Mouse (Mus musculus) midbrain, embryonic 10.5 days (tissue): Measurements from ENCODE around the gene Birc6. TPM values are rescaled to one million over a fixed set of nuclear protein-coding genes. Genes with fewer than 3 reads are reported as not detected.
"Not testable (repeated sequence)": the region's sequence is repeated elsewhere in the genome, so short reads cannot be mapped to it uniquely, and the experiment has no call there.

ENCODE experiments used
- DNase-seq: peaks from one replicate; pipeline ENCODE4 v3.0.0-alpha.2; 2017; ENCODE audit warnings: low spot score
- H3K27ac ChIP-seq: fragments of 300-500 bp; sonication (generic); replicated peaks from 2 replicates; pipeline ENCODE4 v1.5.1; 2016; ENCODE audit warnings: mild to moderate bottlenecking
- H3K27me3 ChIP-seq: fragments of 300-500 bp; sonication (generic); 2 replicates; pipeline ENCODE4 v1.6.1; 2016; ENCODE audit warnings: low read depth, mild to moderate bottlenecking; ENCODE audit not compliant: poor library complexity, severe bottlenecking
- H3K36me3 ChIP-seq: fragments of 300-500 bp; sonication (generic); 2 replicates; pipeline ENCODE4 v1.6.1; 2016; ENCODE audit warnings: mild to moderate bottlenecking, moderate library complexity
- H3K4me1 ChIP-seq: fragments of 300-500 bp; sonication (generic); 2 replicates; pipeline ENCODE4 v1.6.1; 2016
- H3K4me3 ChIP-seq: fragments of 300-500 bp; sonication (generic); 2 replicates; pipeline ENCODE4 v1.5.1; 2016; ENCODE audit warnings: mild to moderate bottlenecking, moderate library complexity
- H3K9me3 ChIP-seq: fragments of 300-500 bp; sonication (generic); replicated peaks from 2 replicates; pipeline ENCODE4 v1.6.1; 2016; ENCODE audit warnings: mild to moderate bottlenecking
- WGBS: fragments of 180-500 bp; shearing (Covaris S2); methylation state at CpG from one replicate; pipeline ENCODE4 v1.1.7; 2016; 5-methylcytosine and 5-hydroxymethylcytosine counted together
- polyA plus RNA-seq: library from polyadenylated mRNA; unstranded; fragments of >200 nt; fragmentation: Nextera tagmentation; extraction: Ambion mirVana; gene quantifications from 2 replicates; pipeline ENCODE4 v1.2.1, GENCODE M21; 2016

Gene Birc6
- polyA plus RNA-seq, 1 experiment from 2014 or later, result 76.0 TPM

DNA sequence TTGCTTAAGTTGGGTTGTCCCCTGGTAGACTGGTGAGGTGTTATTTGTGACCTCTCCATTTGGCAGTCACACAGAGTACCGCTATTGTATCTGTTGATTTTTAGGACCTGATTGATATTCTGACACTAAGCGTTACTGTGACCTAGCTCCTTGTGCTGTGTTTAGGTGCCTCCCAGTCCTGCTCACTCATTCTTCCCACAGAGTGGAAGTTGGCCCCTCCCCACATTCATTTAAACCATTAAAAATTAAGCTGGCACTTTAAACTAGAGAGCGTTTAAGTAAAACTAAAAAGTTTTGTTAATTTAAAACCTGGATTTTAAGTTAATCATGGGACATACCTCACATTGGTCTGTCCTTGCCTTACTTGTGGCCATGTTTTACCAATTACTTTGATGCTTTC, 156.8 kb downstream of the Birc6 start:
- no peak for DNase-seq
- Histone ChIP-seq H3K4me3 (no peak overlapping the region), H3K36me3 (peaks cover 59% of the 10 kb centered on the region)

DNA sequence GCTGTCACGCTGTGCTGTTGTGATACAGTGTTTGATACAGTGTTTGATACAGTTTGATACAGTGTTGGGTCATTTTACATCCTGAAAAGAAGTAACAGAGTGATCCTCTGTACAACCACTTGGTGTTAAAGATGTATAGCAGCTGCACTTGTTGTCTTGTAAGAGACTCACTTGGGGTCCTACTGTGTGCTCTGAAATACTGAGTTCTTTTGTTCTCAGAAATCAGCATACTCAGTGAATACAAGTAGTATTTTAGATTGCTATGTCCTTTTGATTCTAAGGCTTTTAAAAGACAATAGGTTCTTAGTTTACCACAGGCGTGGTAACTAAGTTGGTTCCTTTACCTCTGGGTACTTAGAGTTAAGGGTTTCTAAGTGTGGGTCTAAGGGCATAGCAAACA, 160.5 kb downstream of the Birc6 start:
- Histone ChIP-seq H3K4me1 (no peaks in the 10 kb centered on the region), H3K27ac (no peak overlapping the region)

More for the DNA sequence above, 156.8 kb downstream of the Birc6 start:
- H3K9me3 ChIP-seq, result no peaks in the 10 kb centered on the region
- H3K4me1 ChIP-seq, result no peaks in the 10 kb centered on the region
- WGBS, result 93% methylated on average over 3 of the region's 3 CpGs
- H3K27ac ChIP-seq, result no peak overlapping the region
- no peaks in the 10 kb centered on the region for H3K27me3 ChIP-seq

DNA sequence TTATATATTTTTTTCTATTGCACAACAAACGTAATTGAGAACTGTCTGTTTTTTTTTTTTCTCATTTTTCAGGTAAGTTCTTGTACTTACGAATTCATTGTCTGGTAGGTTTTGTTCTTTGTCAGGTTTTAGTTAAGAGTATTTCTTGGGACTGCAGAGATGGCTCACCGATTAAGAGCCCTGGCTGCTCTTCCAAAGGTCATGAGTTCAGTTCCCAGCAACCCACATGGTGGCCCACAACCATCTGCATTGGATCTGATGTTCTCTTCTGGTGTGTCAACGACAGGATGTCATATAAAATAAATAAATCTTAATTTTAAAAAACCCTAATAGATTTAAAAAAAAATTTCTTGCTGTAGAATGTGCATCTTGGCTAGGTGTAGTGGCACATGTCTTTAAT, 161.3 kb downstream of the Birc6 start:
- peaks cover 71% of the 10 kb centered on the region for H3K36me3 ChIP-seq

More for the DNA sequence above, 160.5 kb downstream of the Birc6 start:
- DNase-seq, result no peak
- no peaks in the 10 kb centered on the region for H3K27me3 ChIP-seq
- peaks cover 65% of the 10 kb centered on the region for H3K36me3 ChIP-seq
- no peak overlapping the region for H3K4me3 ChIP-seq
- H3K9me3 ChIP-seq, result no peaks in the 10 kb centered on the region
- WGBS, result 93% methylated on average over 2 of the region's 2 CpGs

DNA sequence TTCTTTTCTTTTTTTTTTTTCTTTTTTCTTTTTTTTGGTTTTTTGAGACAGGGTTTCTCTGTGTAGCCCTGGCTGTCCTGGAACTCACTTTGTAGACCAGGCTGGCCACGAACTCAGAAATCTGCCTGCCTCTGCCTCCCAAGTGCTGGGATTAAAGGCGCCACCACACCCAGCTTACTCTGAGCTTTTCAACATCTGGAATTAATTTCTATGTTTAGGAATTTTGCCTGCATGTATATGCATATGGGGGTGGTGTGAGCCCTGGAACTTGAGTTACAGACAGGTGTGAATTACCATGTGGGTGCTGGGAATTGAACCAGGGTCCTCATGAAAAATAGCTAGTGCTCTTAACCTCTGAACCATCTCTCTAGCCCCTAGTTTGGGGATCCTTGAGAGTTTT, 173.6 kb downstream of the Birc6 start:
- WGBS, result 96% methylated on average over 2 of the region's 2 CpGs
- not testable (repeated sequence) for DNase-seq, H3K27ac ChIP-seq, H3K4me3 ChIP-seq, H3K9me3 ChIP-seq, H3K27me3 ChIP-seq, H3K4me1 ChIP-seq
- peaks cover 72% of the 10 kb centered on the region for H3K36me3 ChIP-seq

More for the DNA sequence above, 161.3 kb downstream of the Birc6 start:
- no peak for DNase-seq
- WGBS, result 96% methylated on average over 4 of the region's 4 CpGs
- Histone ChIP-seq H3K4me1 (no peaks in the 10 kb centered on the region), H3K27ac (no peak overlapping the region), H3K9me3 (no peaks in the 10 kb centered on the region), H3K4me3 (no peak overlapping the region), H3K27me3 (no peaks in the 10 kb centered on the region)

DNA sequence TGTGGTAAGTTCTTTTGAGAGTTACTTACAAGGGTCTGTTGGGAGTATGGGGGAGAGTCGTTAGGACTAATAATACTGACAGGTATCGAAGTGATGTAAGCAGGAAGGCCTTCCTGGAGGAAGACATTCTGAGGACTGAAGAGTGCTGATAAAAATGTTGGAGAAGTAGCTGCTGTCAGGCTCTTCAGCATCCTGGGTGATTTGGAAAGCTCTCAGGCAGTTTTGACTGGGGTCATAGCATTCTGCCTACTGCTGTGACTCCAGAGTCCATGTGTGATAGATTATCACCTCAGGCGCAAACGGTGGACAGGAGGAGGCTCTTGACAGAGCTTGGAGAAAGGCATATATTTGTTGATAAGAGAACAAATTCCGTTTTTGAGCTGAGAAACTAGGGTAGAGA, 177.4 kb downstream of the Birc6 start:
- no peaks in the 10 kb centered on the region for H3K9me3 ChIP-seq
- no peaks in the 10 kb centered on the region for H3K27me3 ChIP-seq
- no peak overlapping the region for H3K27ac ChIP-seq
- no peaks in the 10 kb centered on the region for H3K4me1 ChIP-seq
- 85% methylated on average over 5 of the region's 5 CpGs for WGBS
- H3K36me3 ChIP-seq, result peaks cover 34% of the 10 kb centered on the region
- no peak overlapping the region for H3K4me3 ChIP-seq
- DNase-seq, result no peak

DNA sequence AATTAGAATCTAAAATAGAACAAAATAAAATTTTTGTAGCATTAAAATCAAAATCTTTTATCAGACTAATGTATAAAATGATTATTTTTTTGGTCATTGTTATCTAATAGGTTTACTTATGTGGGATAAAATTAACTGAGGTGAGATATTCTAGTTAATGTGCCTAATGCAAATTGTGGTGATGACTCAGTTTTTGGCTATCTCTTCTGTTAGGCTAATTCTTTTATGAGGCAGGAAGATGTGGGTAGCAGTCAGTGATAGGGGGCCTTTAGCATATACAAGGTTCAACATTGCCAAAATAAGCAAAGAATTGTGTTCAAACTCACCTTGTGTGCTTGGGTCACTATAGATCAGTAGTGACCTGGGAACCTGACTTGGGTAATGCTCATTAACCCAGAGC, 178.5 kb downstream of the Birc6 start:
- Histone ChIP-seq H3K9me3 (no peaks in the 10 kb centered on the region), H3K36me3 (peaks cover 24% of the 10 kb centered on the region), H3K27me3 (no peaks in the 10 kb centered on the region), H3K4me3 (no peak overlapping the region), H3K27ac (no peak overlapping the region), H3K4me1 (no peaks in the 10 kb centered on the region)
- no peak for DNase-seq

DNA sequence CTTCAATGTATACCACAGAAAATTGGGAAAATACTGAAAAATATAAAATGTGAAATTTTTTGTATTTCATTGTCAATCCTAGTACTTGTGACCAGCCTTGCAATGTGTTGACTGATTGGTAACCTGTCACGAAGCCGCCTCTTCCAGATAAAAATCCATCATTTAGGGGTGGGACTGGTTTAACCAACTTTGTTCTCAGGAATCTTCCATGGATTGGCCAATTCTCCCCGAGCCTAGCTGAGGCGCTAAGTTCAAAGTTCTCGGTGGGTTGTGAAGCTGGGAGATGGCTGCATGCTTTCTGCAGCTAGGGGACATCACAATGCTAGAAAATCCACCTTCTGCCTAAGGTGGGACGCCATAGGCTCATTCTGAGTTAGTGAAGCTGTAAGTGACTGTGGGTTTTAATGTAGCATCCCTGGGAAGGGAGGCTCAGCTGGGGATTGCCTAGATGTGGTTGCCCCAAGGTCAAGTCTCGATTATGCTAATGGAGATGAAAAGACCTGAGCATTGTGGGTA, 179.6 kb downstream of the Birc6 start:
- Histone ChIP-seq H3K4me1 (no peaks in the 10 kb centered on the region), H3K27ac (no peak overlapping the region), H3K9me3 (no peaks in the 10 kb centered on the region), H3K27me3 (no peaks in the 10 kb centered on the region), H3K36me3 (peaks cover 15% of the 10 kb centered on the region), H3K4me3 (no peak overlapping the region)
- DNase-seq, result no peak
- 84% methylated on average over 7 of the region's 7 CpGs for WGBS

DNA sequence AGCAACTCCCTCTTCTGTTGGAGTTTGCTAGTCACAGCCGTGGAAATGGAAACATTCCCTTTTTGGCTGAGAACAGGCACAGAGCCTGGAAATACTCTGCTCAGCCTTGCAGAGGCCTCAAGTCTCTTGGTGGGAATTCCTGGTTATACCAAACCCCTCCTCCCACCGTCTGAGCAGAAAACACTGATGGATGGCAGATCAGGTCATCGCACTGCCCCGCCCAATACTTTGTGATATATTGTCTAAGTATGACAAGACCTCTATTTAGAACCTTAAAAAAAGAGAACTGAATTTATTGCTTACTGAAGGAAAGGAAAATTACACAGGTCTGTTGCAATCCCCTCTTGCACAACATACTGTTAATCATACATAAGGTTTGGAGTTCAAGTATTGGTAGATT, 182.6 kb downstream of the Birc6 start:
- H3K36me3 ChIP-seq, result no peaks in the 10 kb centered on the region
- WGBS, result 77% methylated on average over 4 of the region's 4 CpGs
- DNase-seq, result no peak
- H3K4me3 ChIP-seq, result no peak overlapping the region
- no peak overlapping the region for H3K27ac ChIP-seq
- H3K9me3 ChIP-seq, result no peaks in the 10 kb centered on the region
- no peaks in the 10 kb centered on the region for H3K4me1 ChIP-seq
- H3K27me3 ChIP-seq, result no peaks in the 10 kb centered on the region

DNA sequence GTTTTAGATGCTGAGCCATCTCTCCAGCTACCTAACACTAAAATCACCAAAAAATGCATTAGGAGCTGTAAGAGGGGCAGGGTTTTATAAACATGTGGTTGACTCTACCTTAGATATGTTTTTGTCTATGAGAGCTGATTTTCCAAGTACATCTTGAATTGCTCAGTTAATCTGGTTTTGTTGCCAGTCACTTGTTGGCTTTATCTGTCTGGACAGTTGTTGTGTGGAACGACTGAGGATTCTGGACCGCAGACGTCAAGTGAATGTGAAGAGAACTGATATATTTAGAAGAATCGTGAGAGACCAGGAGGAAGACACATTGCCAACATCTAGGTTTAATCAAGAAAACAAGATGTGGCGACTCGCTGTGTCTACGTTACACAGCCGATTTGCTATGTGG, 183.5 kb downstream of the Birc6 start:
- no peaks in the 10 kb centered on the region for H3K27me3 ChIP-seq
- WGBS, result 90% methylated on average over 8 of the region's 8 CpGs
- no peaks in the 10 kb centered on the region for H3K4me1 ChIP-seq
- no peak for DNase-seq
- no peaks in the 10 kb centered on the region for H3K36me3 ChIP-seq
- no peak overlapping the region for H3K27ac ChIP-seq
- no peak overlapping the region for H3K4me3 ChIP-seq
- H3K9me3 ChIP-seq, result no peaks in the 10 kb centered on the region

DNA sequence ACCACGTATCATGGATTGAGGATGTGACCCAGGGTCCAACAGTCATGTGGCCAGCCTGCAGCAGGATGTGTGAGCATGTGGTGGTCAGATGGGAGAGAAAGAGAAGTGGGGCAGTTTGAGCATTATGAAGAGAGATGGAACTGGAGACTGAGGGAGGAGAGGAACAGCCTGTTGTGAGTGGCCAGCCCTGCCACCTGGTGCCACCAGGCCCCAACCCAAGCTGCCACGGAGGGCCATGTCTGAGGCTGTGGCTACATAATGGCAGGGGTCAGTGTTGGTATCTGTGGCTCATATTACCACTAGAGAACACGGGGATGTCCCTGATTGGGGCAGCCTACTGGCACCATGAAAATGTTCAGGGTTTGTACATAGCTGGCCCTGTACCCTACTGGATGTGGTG, 187.0 kb downstream of the Birc6 start:
- Histone ChIP-seq H3K27me3 (no peaks in the 10 kb centered on the region), H3K36me3 (no peaks in the 10 kb centered on the region; the same call in 1 of the 2 replicates), H3K9me3 (no peaks in the 10 kb centered on the region), H3K27ac (no peak overlapping the region), H3K4me3 (no peak overlapping the region), H3K4me1 (peaks cover 12% of the 10 kb centered on the region)
- 62% methylated on average over 3 of the region's 3 CpGs for WGBS
- no peak for DNase-seq

DNA sequence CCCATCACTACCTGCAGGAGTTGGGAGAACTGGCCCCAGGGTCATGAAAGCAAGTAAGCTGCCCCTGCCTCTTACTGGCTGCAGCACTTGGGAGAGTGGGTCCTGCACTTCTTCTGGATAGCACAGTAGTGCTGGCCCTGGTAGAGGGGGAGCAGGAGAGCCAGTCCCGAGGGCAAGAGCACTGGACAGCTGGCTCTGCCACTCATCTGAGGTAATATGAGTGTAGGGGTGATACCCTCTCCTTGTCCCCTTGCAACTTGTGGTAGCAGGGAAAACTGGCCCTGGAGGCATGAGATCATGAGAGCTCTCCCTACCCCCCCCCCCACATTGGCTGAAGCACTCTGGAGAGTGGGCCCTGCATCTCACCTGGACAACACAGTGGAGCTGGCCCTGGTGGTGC, 187.6 kb downstream of the Birc6 start:
- Histone ChIP-seq H3K27me3 (no peaks in the 10 kb centered on the region), H3K4me3 (no peak overlapping the region), H3K36me3 (no peaks in the 10 kb centered on the region; the same call in 1 of the 2 replicates), H3K27ac (no peak overlapping the region), H3K9me3 (no peaks in the 10 kb centered on the region), H3K4me1 (peaks cover 12% of the 10 kb centered on the region)
- WGBS, result 75% methylated on average over 1 of the region's 1 CpGs
- no peak for DNase-seq

DNA sequence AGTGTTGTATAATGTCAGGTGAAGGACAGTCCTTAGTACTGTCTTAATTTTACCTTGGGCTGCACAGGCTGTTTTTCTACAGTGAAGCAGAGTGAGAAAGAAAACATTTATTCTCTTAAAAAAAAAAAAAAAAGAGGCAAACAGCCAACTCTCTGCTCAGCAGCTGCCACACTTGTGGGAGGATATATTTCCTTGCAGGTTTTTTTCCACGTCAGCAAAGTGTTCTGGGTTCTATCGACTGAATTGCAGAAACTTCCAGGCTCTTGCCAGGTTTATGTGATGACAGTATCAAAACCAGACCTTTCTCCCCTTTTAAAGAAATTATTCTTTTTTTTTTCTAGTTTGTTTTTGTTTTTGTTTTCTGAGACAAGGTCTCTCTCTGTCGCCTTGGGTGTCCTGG, 188.5 kb downstream of the Birc6 start:
- no peaks in the 10 kb centered on the region for H3K9me3 ChIP-seq
- WGBS, result 79% methylated on average over 3 of the region's 3 CpGs
- peaks cover 6% of the 10 kb centered on the region; the same call in 1 of the 2 replicates for H3K36me3 ChIP-seq
- peaks cover 12% of the 10 kb centered on the region for H3K4me1 ChIP-seq
- no peaks in the 10 kb centered on the region for H3K27me3 ChIP-seq
- no peak overlapping the region for H3K27ac ChIP-seq
- peak overlapping the region; percentile 91 for H3K4me3 ChIP-seq
- DNase-seq, result no peak

DNA sequence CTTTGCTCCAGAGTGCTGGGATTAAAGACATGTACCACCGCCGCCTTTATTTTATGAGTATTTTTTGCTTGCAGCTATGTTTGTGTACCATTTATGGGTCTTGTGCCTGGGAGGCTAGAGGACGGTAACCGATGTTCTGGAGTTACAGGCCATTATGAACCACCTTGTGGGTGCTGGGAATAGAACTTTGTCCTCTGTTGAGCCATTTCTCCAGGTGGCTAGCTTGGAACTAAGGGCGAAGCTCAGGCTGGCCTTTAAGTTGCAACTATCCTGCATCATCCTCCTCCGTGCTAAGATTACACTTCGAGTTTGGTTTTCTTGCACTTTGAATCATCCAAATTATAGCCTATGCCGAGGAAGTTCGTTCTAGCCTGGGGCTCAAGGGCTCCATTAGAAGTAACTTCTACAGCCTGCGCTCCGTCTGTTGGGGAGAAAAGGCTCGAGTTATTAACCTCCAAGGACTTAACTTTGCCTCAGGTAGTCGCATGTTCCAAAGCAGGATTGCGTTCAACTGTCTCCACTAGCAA, 189.1 kb downstream of the Birc6 start:
- Histone ChIP-seq H3K4me3 (peak overlapping the region; percentile 91), H3K4me1 (peaks cover 12% of the 10 kb centered on the region), H3K36me3 (peaks cover 11% of the 10 kb centered on the region; the same call in 1 of the 2 replicates), H3K27ac (peak overlapping the region; percentile 80), H3K27me3 (no peaks in the 10 kb centered on the region), H3K9me3 (no peaks in the 10 kb centered on the region)
- DNase-seq, result no peak
- WGBS, result 11% methylated on average over 14 of the region's 14 CpGs
